In genomic region chr11:53324512-53324968, GRCm38 (mm10) we compare ENCODE assay signal across 8 mouse cellular contexts. TPM values are rescaled to one million over a fixed set of nuclear protein-coding genes. Genes with fewer than 3 reads are reported as not detected.
DNase-seq lines count a peak whose midpoint lies in the region; ATAC-seq and TF ChIP-seq lines count a peak whose summit lies in the region.

TSS of gene Zcchc10 (plus strand) at chr11:53324679.

- H3K27me3 ChIP-seq in cerebellum, adult 2 months (ENCODE audit: control insufficient read depth, insufficient read depth, low read length) = no peaks in the 10 kb centered on the region
- no peaks in the 10 kb centered on the region for H3K27me3 ChIP-seq in lung, embryonic 15.5 days

- ATAC-seq in hematopoietic stem cell, adult 5-6 weeks (replicated peaks in 1 of 2; ENCODE audit: insufficient read depth in 1 of 2, low FRiP score in 2 of 2, low TSS enrichment in 1 of 2, low read depth in 1 of 2, poor library complexity in 2 of 2, severe bottlenecking in 2 of 2) = peak; percentile 98 to 99
- peak; percentile 96; the same call in 1 of the 2 replicates for ATAC-seq in lung, embryonic 15.5 days (ENCODE audit: borderline replicate concordance, extremely low read depth, low FRiP score, low TSS enrichment)

- H3K9ac ChIP-seq in lung, embryonic 15.5 days = peak within 1 kb of the TSS; percentile 69

- H3K4me2 ChIP-seq in lung, embryonic 15.5 days = peak within 1 kb of the TSS; percentile 59

- DNase-seq in MEL-GATA-1-ER (ENCODE audit: extremely low read depth, low read depth) = peak; percentile 70
- peak; percentile 85 to 86 for DNase-seq in cerebellum, adult 2 months
- peak; percentile 80 for DNase-seq in forelimb bud, embryonic 11.5 days (ENCODE audit: low read depth, low spot score)
- DNase-seq in layer of hippocampus, adult 9-10 months (ENCODE audit: low spot score) = peak; percentile 65
- peak; percentile 70 to 71 for DNase-seq in thymus, adult 18-20 months

- WGBS in cerebellum, adult 2 months = under 1% methylated on average over 21 of the region's 21 CpGs
- WGBS in lung, embryonic 15.5 days = under 1% methylated on average over 21 of the region's 21 CpGs
- under 1% methylated on average over 21 of the region's 21 CpGs for WGBS in olfactory bulb, adult 2 months

- no peaks in the 10 kb centered on the region; the same call in 1 of the 2 replicates for H3K4me1 ChIP-seq in cerebellum, adult 2 months (ENCODE audit: control insufficient read depth, insufficient read depth, low read length)
- peaks cover 13% of the 10 kb centered on the region for H3K4me1 ChIP-seq in lung, embryonic 15.5 days
- no peaks in the 10 kb centered on the region for H3K4me1 ChIP-seq in olfactory bulb, adult 2 months (ENCODE audit: control insufficient read depth, insufficient read depth, low read length)

- H3K27ac ChIP-seq in cerebellum, adult 2 months (ENCODE audit: insufficient read depth, low read length) = peak within 1 kb of the TSS; percentile 32
- H3K27ac ChIP-seq in lung, embryonic 15.5 days = 0 out of 2 replicates have a peak within 1 kb of the TSS, but pooled peaks have one; percentile 8
- 0 out of 2 replicates have a peak within 1 kb of the TSS, but pooled peaks have one; percentile 0 for H3K27ac ChIP-seq in olfactory bulb, adult 2 months (ENCODE audit: insufficient read depth, low read depth, low read length)

- no peaks in the 10 kb centered on the region for H3K9me3 ChIP-seq in lung, embryonic 15.5 days

- TF ChIP-seq CTCF in cerebellum, adult 2 months (IDR thresholded peaks at IDR 0.05; ENCODE audit: borderline replicate concordance, insufficient read depth, low read depth, low read length) = no peak
- no peak for TF ChIP-seq CTCF in olfactory bulb, adult 2 months (IDR thresholded peaks at IDR 0.05; ENCODE audit: insufficient read depth, low read depth, low read length)

- TF ChIP-seq POLR2A in cerebellum, adult 2 months (IDR thresholded peaks at IDR 0.05; ENCODE audit: borderline replicate concordance, insufficient read depth, low read length) = peak; percentile 74; the same call in 1 of the 2 replicates
- TF ChIP-seq POLR2A in olfactory bulb, adult 2 months (IDR thresholded peaks at IDR 0.05; ENCODE audit: insufficient read depth, low read depth, low read length) = peak; percentile 72

- H3K36me3 ChIP-seq in lung, embryonic 15.5 days = peaks cover 19% of the 10 kb centered on the region

- peak within 1 kb of the TSS; percentile 91 for H3K4me3 ChIP-seq in cerebellum, adult 2 months (replicated peaks; ENCODE audit: insufficient read depth, low read depth, low read length)
- H3K4me3 ChIP-seq in lung, embryonic 15.5 days = peak within 1 kb of the TSS; percentile 59
- peak within 1 kb of the TSS; percentile 61 for H3K4me3 ChIP-seq in olfactory bulb, adult 2 months (ENCODE audit: insufficient read depth, low read depth, low read length)

RNA-seq across cellular contexts. Expression of gene Zcchc10, which starts in this region (rescaled TPM):
- polyA plus RNA-seq in cerebellum, adult 2 months (2012; rRNA removed) = 10.8 and 11.8 TPM in 2 replicates
- total RNA-seq in hematopoietic stem cell, adult 5-6 weeks (2017) = 5.4 and 9.0 TPM in 2 replicates
- 17.6 and 21.7 TPM in 2 replicates for polyA plus RNA-seq in lung, embryonic 15.5 days (2015; fragmentation: Nextera tagmentation; extraction: Ambion mirVana)
- polyA plus RNA-seq in olfactory bulb, adult 2 months (2012; ENCODE audit: insufficient read depth, insufficient read length, low replicate concordance, missing spikeins) = not detected in 2 replicates

Comparison
In these comparisons a context has a peak if more than half of its experiments do, and no peak if none do; other contexts are left out.
1. Peak in every context shown above with its lines: DNase-seq, ATAC-seq, H3K4me3 ChIP-seq and H3K27ac ChIP-seq.